ENCODE assay signal across 10 mouse cellular contexts in genomic region chr15:83348747-83349146, GRCm38 (mm10). TPM values are rescaled to one million over a fixed set of nuclear protein-coding genes. Genes with fewer than 3 reads are reported as not detected.
DNase-seq lines count a peak whose midpoint lies in the region; ATAC-seq and TF ChIP-seq lines count a peak whose summit lies in the region.
"Had no signal": no experiment of that assay in that cellular context is flagged by ENCODE, and none has a peak within 500 bp of the region (broad histone marks: within the 10 kb centered on the region; RNA-seq: fewer than 3 reads in every experiment).

No protein-coding gene starts in this region.

- TF ChIP-seq CTCF in intestine, postnatal 0 days (IDR thresholded peaks at IDR 0.05; ENCODE audit: low read depth): no peak

- no peak overlapping the region for H3K27ac ChIP-seq in kidney, embryonic 14.5 days (ENCODE audit: low read depth, low read length)
- H3K27ac ChIP-seq in embryonic facial prominence, embryonic 13.5 days: no peak overlapping the region
- H3K27ac ChIP-seq in intestine, postnatal 0 days (ENCODE audit: low read depth, low read length): peak overlapping the region; percentile 96
- no peak overlapping the region for H3K27ac ChIP-seq in neural tube, embryonic 12.5 days

- H3K4me3 ChIP-seq in kidney, embryonic 14.5 days (ENCODE audit: low read length): peak overlapping the region; percentile 88; the same call in 1 of the 2 replicates
- H3K4me3 ChIP-seq in embryonic facial prominence, embryonic 13.5 days: peak overlapping the region; percentile 90
- peak overlapping the region; percentile 89 for H3K4me3 ChIP-seq in intestine, postnatal 0 days (ENCODE audit: low read depth, low read length)
- H3K4me3 ChIP-seq in neural tube, embryonic 12.5 days: no peak overlapping the region

- H3K9ac ChIP-seq in kidney, embryonic 14.5 days (ENCODE audit: low read depth, low read length): no peak overlapping the region; the same call in 1 of the 2 replicates
- peak overlapping the region; percentile 89 for H3K9ac ChIP-seq in embryonic facial prominence, embryonic 13.5 days
- peak overlapping the region; percentile 92 for H3K9ac ChIP-seq in intestine, postnatal 0 days (ENCODE audit: low read depth, low read length)
- H3K9ac ChIP-seq in neural tube, embryonic 12.5 days: no peak overlapping the region

- H3K4me2 ChIP-seq in kidney, embryonic 14.5 days (replicated peaks; ENCODE audit: low read depth, low read length): peak overlapping the region; percentile 91
- H3K4me2 ChIP-seq in embryonic facial prominence, embryonic 13.5 days: peak overlapping the region; percentile 88
- peak overlapping the region; percentile 81 for H3K4me2 ChIP-seq in intestine, postnatal 0 days (replicated peaks; ENCODE audit: low read depth)
- peak overlapping the region; percentile 93 for H3K4me2 ChIP-seq in neural tube, embryonic 12.5 days (replicated peaks)

- no peaks in the 10 kb centered on the region for H3K9me3 ChIP-seq in kidney, embryonic 14.5 days (ENCODE audit: control insufficient read depth, low read length)
- H3K9me3 ChIP-seq in embryonic facial prominence, embryonic 13.5 days: no peaks in the 10 kb centered on the region
- no peaks in the 10 kb centered on the region for H3K9me3 ChIP-seq in intestine, postnatal 0 days (ENCODE audit: control insufficient read depth)
- H3K9me3 ChIP-seq in neural tube, embryonic 12.5 days: no peaks in the 10 kb centered on the region

- H3K4me1 ChIP-seq in kidney, embryonic 14.5 days (ENCODE audit: control insufficient read depth, insufficient read depth, low read length): peaks cover 14% of the 10 kb centered on the region; the same call in 1 of the 2 replicates
- peaks cover 30% of the 10 kb centered on the region for H3K4me1 ChIP-seq in embryonic facial prominence, embryonic 13.5 days
- H3K4me1 ChIP-seq in intestine, postnatal 0 days (replicated peaks; ENCODE audit: control insufficient read depth, insufficient read depth, low read length): peaks cover 2% of the 10 kb centered on the region; the same call in 1 of the 2 replicates
- peaks cover 15% of the 10 kb centered on the region for H3K4me1 ChIP-seq in neural tube, embryonic 12.5 days

- no peaks in the 10 kb centered on the region for H3K27me3 ChIP-seq in kidney, embryonic 14.5 days (ENCODE audit: control insufficient read depth, insufficient read depth, low read length)
- no peaks in the 10 kb centered on the region for H3K27me3 ChIP-seq in embryonic facial prominence, embryonic 13.5 days
- H3K27me3 ChIP-seq in intestine, postnatal 0 days (replicated peaks; ENCODE audit: control insufficient read depth, insufficient read depth, low read length): no peaks in the 10 kb centered on the region
- no peaks in the 10 kb centered on the region for H3K27me3 ChIP-seq in neural tube, embryonic 12.5 days (replicated peaks)

- 0 out of 2 replicates have a peak, but pooled peaks cover 3% of the 10 kb centered on the region for H3K36me3 ChIP-seq in kidney, embryonic 14.5 days (ENCODE audit: control insufficient read depth, insufficient read depth, low read length)
- peaks cover 9% of the 10 kb centered on the region for H3K36me3 ChIP-seq in embryonic facial prominence, embryonic 13.5 days
- H3K36me3 ChIP-seq in intestine, postnatal 0 days (ENCODE audit: control insufficient read depth, insufficient read depth): peaks cover 4% of the 10 kb centered on the region; the same call in 1 of the 2 replicates
- no peaks in the 10 kb centered on the region for H3K36me3 ChIP-seq in neural tube, embryonic 12.5 days

- 47% methylated on average over 4 of the region's 4 CpGs for WGBS in kidney, embryonic 14.5 days
- WGBS in embryonic facial prominence, embryonic 13.5 days: 64% methylated on average over 4 of the region's 4 CpGs
- WGBS in intestine, postnatal 0 days: 26% methylated on average over 4 of the region's 4 CpGs
- WGBS in neural tube, embryonic 12.5 days: 81% methylated on average over 4 of the region's 4 CpGs

- ATAC-seq in kidney, embryonic 14.5 days (ENCODE audit: low FRiP score, low TSS enrichment): no peak
- no peak for ATAC-seq in embryonic facial prominence, embryonic 13.5 days (ENCODE audit: insufficient number of reproducible peaks, insufficient read depth, low FRiP score, low TSS enrichment, low read depth)
- ATAC-seq in intestine, postnatal 0 days: peak; percentile 59
- ATAC-seq in neural tube, embryonic 12.5 days (ENCODE audit: low FRiP score, low read depth): no peak

- no peak for DNase-seq in kidney, postnatal 10 days
- no peak for DNase-seq in ovary, postnatal 36 days (ENCODE audit: low spot score)
- DNase-seq in urinary bladder, postnatal 4 days (ENCODE audit: low spot score in 2 of 2): no peak
- no peak for DNase-seq in frontal cortex, adult 2 months (ENCODE audit: extremely low spot score in 1 of 2, low spot score in 1 of 2)
- DNase-seq: embryo, embryonic 11 days; lung, postnatal 10 days had no signal

RNA-seq across cellular contexts. Expression of gene Arfgap3, which starts 1.3 kb away (rescaled TPM):
- 25.7 and 33.3 TPM in 2 replicates for polyA plus RNA-seq in kidney, embryonic 14.5 days (2014; fragmentation: Nextera tagmentation; extraction: Ambion mirVana)
- 45.3 and 49.9 TPM in 2 replicates for polyA plus RNA-seq in embryonic facial prominence, embryonic 13.5 days (2015; fragmentation: Nextera tagmentation; extraction: Ambion mirVana)
- 119 and 124 TPM in 2 replicates for polyA plus RNA-seq in intestine, postnatal 0 days (2015; fragmentation: Nextera tagmentation; extraction: Ambion mirVana)
- polyA plus RNA-seq in neural tube, embryonic 12.5 days (2016; fragmentation: Nextera tagmentation; extraction: Ambion mirVana): 37.2 and 39.0 TPM in 2 replicates
- polyA plus RNA-seq in frontal cortex, adult 2 months (2012; rRNA removed): 25.3 and 27.6 TPM in 2 replicates

Comparison
In these comparisons a context has a peak if more than half of its experiments do, and no peak if none do; other contexts are left out.
1. H3K9ac ChIP-seq: peak in embryonic facial prominence, embryonic 13.5 days (single experiment) and intestine, postnatal 0 days (single experiment); none in kidney, embryonic 14.5 days (single experiment) and neural tube, embryonic 12.5 days (single experiment).
2. Peak in every context shown above with its lines, with median percentiles within 50 percentile points of each other: H3K4me2 ChIP-seq.